Mouse (Mus musculus): ENCODE results near the gene Dtx2.
"Not testable (repeated sequence)": the region's sequence is repeated elsewhere in the genome, so short reads cannot be mapped to it uniquely, and the experiment has no call there.

Dtx2 gene

DNA sequence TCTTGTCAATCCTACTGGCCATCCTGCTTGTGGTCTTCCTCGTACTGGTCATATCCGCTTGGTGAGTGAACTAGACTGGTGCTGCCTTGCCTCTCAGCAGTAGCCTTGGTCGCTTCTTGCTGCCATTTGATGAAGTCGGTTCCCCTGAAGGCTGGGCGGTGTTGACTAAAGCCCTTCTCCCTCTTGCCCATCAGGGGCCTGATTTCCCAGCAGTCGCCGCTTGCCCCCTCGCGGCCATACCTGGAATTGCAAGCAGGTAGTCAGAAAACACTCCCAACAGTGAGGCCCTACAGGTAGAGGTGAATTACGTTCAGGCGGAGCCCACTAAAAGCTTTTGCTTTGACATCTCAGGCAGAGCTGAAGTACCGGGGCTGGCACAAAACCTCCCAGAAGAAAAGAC is 67.0 kb downstream of the Dtx2 start:
- in situ Hi-C loops (cut with MboI, MseI): no loop called here

- in situ Hi-C loops (cut with MboI, MseI): no loop called here
Observed at GRCm38 (mm10) chr5:136063920-136064319, 69.3 kb downstream of the Dtx2 start.

GRCm38 (mm10) chr5:136066404-136067148 is 72.0 kb downstream of the Dtx2 start:
- in situ Hi-C loops (cut with MboI, MseI): not testable (repeated sequence)

GRCm38 (mm10) chr5:136069411-136069810 is 74.8 kb downstream of the Dtx2 start:
- in situ Hi-C loops (cut with MboI, MseI): no loop called here

- in situ Hi-C loops (cut with MboI, MseI): no loop called here
Observed at GRCm38 (mm10) chr5:136073051-136073450, 78.5 kb downstream of the Dtx2 start.

DNA sequence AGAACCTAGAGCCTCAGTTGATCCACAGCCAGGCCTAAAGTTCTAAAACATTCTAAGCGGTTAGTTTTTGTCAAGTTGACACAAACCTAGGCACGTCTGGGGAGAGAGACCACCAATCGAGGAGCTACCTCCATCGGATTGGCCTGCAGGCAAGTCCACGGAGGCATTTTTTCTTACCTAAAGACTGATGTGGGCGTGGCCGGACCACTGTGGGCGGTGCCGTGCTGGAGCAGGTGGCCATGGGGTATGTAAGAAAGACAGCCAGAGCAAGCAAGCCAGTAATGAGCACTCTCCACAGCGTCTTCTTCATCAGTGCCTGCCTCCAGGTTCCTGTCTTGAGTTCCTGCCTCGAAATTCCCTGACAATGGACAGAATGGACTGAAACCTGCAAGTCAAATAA is 78.9 kb downstream of the Dtx2 start:
- in situ Hi-C loops (cut with MboI, MseI): no loop called here

DNA sequence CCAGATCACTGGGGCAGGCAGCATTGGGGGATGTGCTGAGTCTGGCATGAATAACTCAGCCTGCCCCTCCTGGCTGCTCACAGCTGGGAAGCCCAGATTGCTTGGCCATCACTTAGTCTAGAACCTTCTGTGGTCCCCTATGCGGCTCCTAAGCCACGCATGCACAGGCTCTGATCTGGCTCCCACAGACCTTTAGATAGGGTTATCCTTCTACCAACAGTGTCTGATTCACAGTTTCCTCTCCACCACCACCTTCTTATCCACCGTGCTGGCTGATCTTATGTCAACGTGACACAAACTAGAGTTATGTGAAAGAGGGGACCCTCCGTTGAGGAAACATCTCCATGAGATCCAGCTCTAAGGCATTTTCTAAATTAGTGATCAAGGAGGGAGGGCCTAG is 80.5 kb downstream of the Dtx2 start:
- in situ Hi-C loops (cut with MboI, MseI): no loop called here

DNA sequence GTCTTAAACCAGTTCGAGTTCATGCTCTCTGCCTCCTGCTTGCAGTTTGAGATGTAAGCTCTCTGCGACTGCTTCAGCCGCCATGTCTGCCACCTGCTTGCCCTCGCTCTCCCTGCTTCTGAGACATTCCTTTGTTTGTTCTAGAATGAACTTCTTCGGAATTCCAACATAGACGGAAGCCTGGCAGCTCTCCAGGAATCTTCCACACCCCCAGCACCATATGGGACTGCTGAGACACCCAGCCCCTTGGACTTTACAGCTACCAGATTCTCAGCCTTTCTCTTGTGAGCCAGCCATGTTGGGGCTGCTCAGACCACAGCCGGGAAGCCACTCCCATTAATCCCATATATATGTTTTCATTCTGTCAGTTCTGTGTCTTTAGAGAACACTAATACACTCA is 81.7 kb downstream of the Dtx2 start:
- in situ Hi-C loops (cut with MboI, MseI): no loop called here

DNA sequence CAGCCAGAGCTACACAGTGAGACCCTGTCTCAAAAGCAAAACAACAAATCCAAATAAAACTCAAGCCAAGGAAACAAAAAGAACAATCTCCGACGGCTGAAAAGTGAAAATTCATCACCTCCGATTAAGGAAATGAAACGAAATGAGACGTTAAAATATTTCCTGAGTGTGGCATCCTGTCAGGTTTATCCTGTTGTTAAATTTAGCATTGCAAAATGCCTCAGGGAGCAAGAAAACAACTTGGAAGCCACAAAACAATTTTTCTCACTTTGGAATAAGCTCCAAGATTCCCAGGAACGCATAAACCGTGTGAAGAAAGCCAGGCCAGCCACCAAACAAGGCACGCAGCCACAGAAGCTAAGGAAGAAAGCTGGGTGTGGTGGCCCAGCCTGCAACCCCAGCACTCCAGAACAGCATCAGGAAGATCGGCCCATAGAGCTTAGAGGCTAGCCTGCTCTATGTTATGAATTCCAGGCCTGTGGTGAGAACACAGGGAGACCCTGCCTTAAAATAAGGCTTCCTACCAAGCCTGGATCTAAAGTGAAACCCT is 82.5 kb downstream of the Dtx2 start:
- in situ Hi-C loops (cut with MboI, MseI): no loop called here

GRCm38 (mm10) chr5:136078136-136078535 is 83.5 kb downstream of the Dtx2 start:
- in situ Hi-C loops (cut with MboI, MseI): no loop called here

GRCm38 (mm10) chr5:136082345-136082744 is 87.7 kb downstream of the Dtx2 start:
- in situ Hi-C loops (cut with MboI, MseI): no loop called here

Data from T-helper 2 cell (primary cell).